Mouse (Mus musculus): Measurements from ENCODE around the gene Dlg2. TPM values are rescaled to one million over a fixed set of nuclear protein-coding genes. Genes with fewer than 3 reads are reported as not detected.

Gene Dlg2
- polyA plus RNA-seq, 1 experiment: 7.6 TPM

- no peak overlapping the region for H3K27ac ChIP-seq (replicated peaks; ENCODE audit: low read depth, low read length)
- no peak overlapping the region for H3K4me3 ChIP-seq (ENCODE audit: insufficient read depth, low read depth, low read length)
- no peaks in the 10 kb centered on the region for H3K4me1 ChIP-seq (ENCODE audit: control insufficient read depth, insufficient read depth, insufficient read length, low read length)
Measured at GRCm38 (mm10) chr7:91071751-91072707, 595.6 kb downstream of the Dlg2 start.

GRCm38 (mm10) chr7:91086071-91086470 is 609.6 kb downstream of the Dlg2 start:
- H3K4me3 ChIP-seq (ENCODE audit: insufficient read depth, low read depth, low read length): no peak overlapping the region
- no peaks in the 10 kb centered on the region for H3K4me1 ChIP-seq (ENCODE audit: control insufficient read depth, insufficient read depth, insufficient read length, low read length)
- H3K27ac ChIP-seq (replicated peaks; ENCODE audit: low read depth, low read length): no peak overlapping the region

GRCm38 (mm10) chr7:91089211-91089930 is 612.9 kb downstream of the Dlg2 start:
- no peaks in the 10 kb centered on the region for H3K4me1 ChIP-seq (ENCODE audit: control insufficient read depth, insufficient read depth, insufficient read length, low read length)
- H3K27ac ChIP-seq (replicated peaks; ENCODE audit: low read depth, low read length): peak overlapping the region; percentile 58
- H3K4me3 ChIP-seq (ENCODE audit: insufficient read depth, low read depth, low read length): no peak overlapping the region

GRCm38 (mm10) chr7:91090317-91090829 is 613.9 kb downstream of the Dlg2 start:
- Histone ChIP-seq H3K27ac (replicated peaks; ENCODE audit: low read depth, low read length) (no peak overlapping the region; the same call in 1 of the 2 replicates), H3K4me3 (ENCODE audit: insufficient read depth, low read depth, low read length) (peak overlapping the region; percentile 35), H3K4me1 (ENCODE audit: control insufficient read depth, insufficient read depth, insufficient read length, low read length) (no peaks in the 10 kb centered on the region)

- Histone ChIP-seq H3K27ac (replicated peaks; ENCODE audit: low read depth, low read length) (no peak overlapping the region), H3K4me3 (ENCODE audit: insufficient read depth, low read depth, low read length) (peak overlapping the region; percentile 35), H3K4me1 (ENCODE audit: control insufficient read depth, insufficient read depth, insufficient read length, low read length) (no peaks in the 10 kb centered on the region)
Measured at GRCm38 (mm10) chr7:91090830-91091683, 614.6 kb downstream of the Dlg2 start.

GRCm38 (mm10) chr7:91096467-91096866 is 620.0 kb downstream of the Dlg2 start:
- H3K4me3 ChIP-seq (ENCODE audit: insufficient read depth, low read depth, low read length): no peak overlapping the region
- H3K27ac ChIP-seq (replicated peaks; ENCODE audit: low read depth, low read length): no peak overlapping the region
- no peaks in the 10 kb centered on the region for H3K4me1 ChIP-seq (ENCODE audit: control insufficient read depth, insufficient read depth, insufficient read length, low read length)

- H3K4me1 ChIP-seq (ENCODE audit: control insufficient read depth, insufficient read depth, insufficient read length, low read length): no peaks in the 10 kb centered on the region
- H3K4me3 ChIP-seq (ENCODE audit: insufficient read depth, low read depth, low read length): no peak overlapping the region
- no peak overlapping the region for H3K27ac ChIP-seq (replicated peaks; ENCODE audit: low read depth, low read length)
Measured at GRCm38 (mm10) chr7:91098521-91098920, 622.0 kb downstream of the Dlg2 start.

GRCm38 (mm10) chr7:91109575-91109974 is 633.1 kb downstream of the Dlg2 start:
- no peak overlapping the region for H3K4me3 ChIP-seq (ENCODE audit: insufficient read depth, low read depth, low read length)
- H3K27ac ChIP-seq (replicated peaks; ENCODE audit: low read depth, low read length): no peak overlapping the region
- no peaks in the 10 kb centered on the region for H3K4me1 ChIP-seq (ENCODE audit: control insufficient read depth, insufficient read depth, insufficient read length, low read length)

GRCm38 (mm10) chr7:91132128-91132527 is 655.7 kb downstream of the Dlg2 start:
- H3K4me1 ChIP-seq (ENCODE audit: control insufficient read depth, insufficient read depth, insufficient read length, low read length): no peaks in the 10 kb centered on the region
- H3K27ac ChIP-seq (replicated peaks; ENCODE audit: low read depth, low read length): no peak overlapping the region
- H3K4me3 ChIP-seq (ENCODE audit: insufficient read depth, low read depth, low read length): no peak overlapping the region

GRCm38 (mm10) chr7:91154096-91154495 is 677.6 kb downstream of the Dlg2 start:
- H3K27ac ChIP-seq (replicated peaks; ENCODE audit: low read depth, low read length): no peak overlapping the region
- no peaks in the 10 kb centered on the region for H3K4me1 ChIP-seq (ENCODE audit: control insufficient read depth, insufficient read depth, insufficient read length, low read length)
- no peak overlapping the region for H3K4me3 ChIP-seq (ENCODE audit: insufficient read depth, low read depth, low read length)

GRCm38 (mm10) chr7:91159144-91159543 is 682.7 kb downstream of the Dlg2 start:
- no peaks in the 10 kb centered on the region for H3K4me1 ChIP-seq (ENCODE audit: control insufficient read depth, insufficient read depth, insufficient read length, low read length)
- no peak overlapping the region for H3K4me3 ChIP-seq (ENCODE audit: insufficient read depth, low read depth, low read length)
- no peak overlapping the region for H3K27ac ChIP-seq (replicated peaks; ENCODE audit: low read depth, low read length)

- Histone ChIP-seq H3K27ac (replicated peaks; ENCODE audit: low read depth, low read length) (no peak overlapping the region), H3K4me1 (ENCODE audit: control insufficient read depth, insufficient read depth, insufficient read length, low read length) (no peaks in the 10 kb centered on the region), H3K4me3 (ENCODE audit: insufficient read depth, low read depth, low read length) (no peak overlapping the region)
Measured at GRCm38 (mm10) chr7:91161643-91162175, 685.2 kb downstream of the Dlg2 start.

- no peak overlapping the region for H3K4me3 ChIP-seq (ENCODE audit: insufficient read depth, low read depth, low read length)
- H3K4me1 ChIP-seq (ENCODE audit: control insufficient read depth, insufficient read depth, insufficient read length, low read length): no peaks in the 10 kb centered on the region
- H3K27ac ChIP-seq (replicated peaks; ENCODE audit: low read depth, low read length): no peak overlapping the region
Measured at GRCm38 (mm10) chr7:91173560-91173959, 697.1 kb downstream of the Dlg2 start.

GRCm38 (mm10) chr7:91188211-91188610 is 711.7 kb downstream of the Dlg2 start:
- H3K4me1 ChIP-seq (ENCODE audit: control insufficient read depth, insufficient read depth, insufficient read length, low read length): no peaks in the 10 kb centered on the region
- no peak overlapping the region for H3K27ac ChIP-seq (replicated peaks; ENCODE audit: low read depth, low read length)
- H3K4me3 ChIP-seq (ENCODE audit: insufficient read depth, low read depth, low read length): no peak overlapping the region
